Mouse (Mus musculus) testis, adult 2 months (tissue): Measurements from ENCODE around the gene Neurl1a.

Experiments used
- CTCF ChIP-seq: fragments of 200-500 bp; IDR thresholded peaks from 2 replicates; pipeline ENCODE4 v1.5.1; 2012; ENCODE audit warnings: low read depth, mild to moderate bottlenecking, inconsistent platforms, low read length, moderate library complexity; ENCODE audit not compliant: control insufficient read depth, insufficient read depth, insufficient replicate concordance
- POLR2A ChIP-seq: fragments of 200-500 bp; IDR thresholded peaks from 2 replicates; pipeline ENCODE4 v1.6.1; 2012; ENCODE audit warnings: low read depth, mild to moderate bottlenecking, inconsistent platforms, low read length, moderate library complexity; ENCODE audit not compliant: control insufficient read depth

- TF ChIP-seq CTCF: no peak
- TF ChIP-seq POLR2A: no peak
These were observed 23.4 kb downstream of the Neurl1a start for GRCm38 (mm10) chr19:47201972-47202371.
